Mouse (Mus musculus) MEL-GATA-1-ER (cell line): ENCODE measurements around the gene Tfap2e.

ENCODE experiments used
- DNase-seq: peaks from one replicate; pipeline ENCODE4 v3.0.0-alpha.2; 2012; ENCODE audit warnings: low read depth; ENCODE audit errors: extremely low read depth

Gene Tfap2e

GRCm38 (mm10) chr4:126736001-126736414 is at the start of gene Tfap2e:
Tfap2e (minus strand) TSS chr4:126736240.
- DNase-seq, result no peak

- DNase-seq, result no peak
Observed at GRCm38 (mm10) chr4:126782996-126783395, 47.0 kb upstream of the Tfap2e start.

GRCm38 (mm10) chr4:126782512-126782911 is 46.5 kb upstream of the Tfap2e start:
- no peak for DNase-seq

- DNase-seq, result no peak
Observed at GRCm38 (mm10) chr4:126781871-126782270, 45.8 kb upstream of the Tfap2e start.

- DNase-seq, result no peak
Observed at GRCm38 (mm10) chr4:126779826-126780775, 44.1 kb upstream of the Tfap2e start.

- DNase-seq, result no peak
Observed at GRCm38 (mm10) chr4:126779148-126779581, 43.1 kb upstream of the Tfap2e start.

GRCm38 (mm10) chr4:126775182-126775581 is 39.1 kb upstream of the Tfap2e start:
- no peak for DNase-seq

- DNase-seq, result no peak
Observed at GRCm38 (mm10) chr4:126773871-126774270, 37.8 kb upstream of the Tfap2e start.

- DNase-seq, result no peak
Observed at GRCm38 (mm10) chr4:126770831-126771230, 34.8 kb upstream of the Tfap2e start.

- no peak for DNase-seq
Observed at GRCm38 (mm10) chr4:126769800-126770563, 33.9 kb upstream of the Tfap2e start.

- no peak for DNase-seq
Observed at GRCm38 (mm10) chr4:126763483-126763882, 27.4 kb upstream of the Tfap2e start.

GRCm38 (mm10) chr4:126762586-126763359 is 26.7 kb upstream of the Tfap2e start:
- no peak for DNase-seq

- DNase-seq, result peak; percentile 22
Observed at GRCm38 (mm10) chr4:126759435-126759834, 23.4 kb upstream of the Tfap2e start.

GRCm38 (mm10) chr4:126758299-126758698 is 22.3 kb upstream of the Tfap2e start:
- no peak for DNase-seq

- no peak for DNase-seq
Observed at GRCm38 (mm10) chr4:126756766-126757165, 20.7 kb upstream of the Tfap2e start.

GRCm38 (mm10) chr4:126754736-126755374 is 18.8 kb upstream of the Tfap2e start:
- DNase-seq, result no peak

GRCm38 (mm10) chr4:126754231-126754611 is 18.2 kb upstream of the Tfap2e start:
- DNase-seq, result peak; percentile 7

GRCm38 (mm10) chr4:126753268-126754230 is 17.5 kb upstream of the Tfap2e start, which contains the start of the genes Ncdn and AU040320:
Ncdn (minus strand) TSS chr4:126753438.
AU040320 (plus strand) TSS chr4:126753544.
- DNase-seq, result peak; percentile 86

GRCm38 (mm10) chr4:126752608-126753141 is 16.6 kb upstream of the Tfap2e start:
- DNase-seq, result no peak
